Mouse (Mus musculus) midbrain, embryonic 15.5 days (tissue): ENCODE results near the gene Rbl2. TPM values are rescaled to one million over a fixed set of nuclear protein-coding genes. Genes with fewer than 3 reads are reported as not detected.

Experiments used
- ATAC-seq: fragments of 200-750 bp; cut with Nextera tagmentation; replicated peaks from 2 replicates; pipeline ENCODE4 v1.8.0; 2017; ENCODE audit warnings: moderate TSS enrichment
- H3K27ac ChIP-seq: fragments of 300-500 bp; sonication (generic); 2 replicates; pipeline ENCODE4 v1.5.1; 2015; ENCODE audit warnings: mild to moderate bottlenecking, inconsistent platforms
- H3K27me3 ChIP-seq: fragments of 300-500 bp; sonication (generic); replicated peaks from 2 replicates; pipeline ENCODE4 v1.6.1; 2015; ENCODE audit warnings: inconsistent platforms
- H3K36me3 ChIP-seq: fragments of 300-500 bp; sonication (generic); replicated peaks from 2 replicates; pipeline ENCODE4 v1.6.1; 2015; ENCODE audit warnings: inconsistent platforms
- H3K4me1 ChIP-seq: fragments of 300-500 bp; sonication (generic); 2 replicates; pipeline ENCODE4 v1.6.1; 2015; ENCODE audit warnings: inconsistent platforms
- H3K4me2 ChIP-seq: fragments of 300-500 bp; sonication (generic); 2 replicates; pipeline ENCODE4 v1.6.1; 2015; ENCODE audit warnings: inconsistent platforms, mild to moderate bottlenecking, moderate library complexity
- H3K4me3 ChIP-seq: fragments of 300-500 bp; sonication (generic); 2 replicates; pipeline ENCODE4 v1.5.1; 2015; ENCODE audit warnings: mild to moderate bottlenecking, inconsistent platforms
- H3K9ac ChIP-seq: fragments of 300-500 bp; sonication (generic); 2 replicates; pipeline ENCODE4 v1.6.1; 2015; ENCODE audit warnings: mild to moderate bottlenecking, inconsistent platforms
- H3K9me3 ChIP-seq: fragments of 300-500 bp; sonication (generic); 2 replicates; pipeline ENCODE4 v1.6.1; 2016; ENCODE audit warnings: inconsistent platforms
- WGBS: fragments of 180-500 bp; shearing (Covaris S2); methylation state at CpG from one replicate; pipeline ENCODE4 v1.1.7; 2015; ENCODE audit warnings: mixed read lengths; 5-methylcytosine and 5-hydroxymethylcytosine counted together
- polyA plus RNA-seq: library from polyadenylated mRNA; unstranded; fragments of >200 nt; fragmentation: Nextera tagmentation; extraction: Ambion mirVana; gene quantifications from 2 replicates; pipeline ENCODE4 v1.2.1, GENCODE M21; 2015

Rbl2 gene
- polyA plus RNA-seq, 1 experiment from 2014 or later, result 22.0 TPM

DNA sequence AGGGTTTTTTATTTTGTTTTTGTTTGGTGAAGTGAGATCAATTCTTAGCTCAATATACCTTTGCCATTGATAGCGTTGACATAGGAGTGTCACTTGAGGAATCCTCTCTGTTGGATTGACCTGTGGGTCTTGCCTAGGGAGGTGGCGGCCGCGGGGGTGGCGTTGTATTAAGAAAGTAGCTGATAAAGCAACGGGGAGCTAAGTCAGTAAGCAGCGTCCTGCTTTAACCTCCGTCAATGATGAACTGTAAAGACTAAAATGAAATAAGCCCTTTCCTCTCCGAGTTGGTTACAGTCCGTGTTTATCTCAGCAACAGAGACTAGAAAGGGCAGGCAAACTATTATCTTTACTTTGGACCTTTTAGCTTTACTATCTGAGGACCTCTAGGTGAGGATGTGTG lies 450 bp upstream of the Rbl2 start:
- Histone ChIP-seq H3K4me3 (peak overlapping the region; percentile 84), H3K4me2 (peak overlapping the region; percentile 68), H3K9ac (0 out of 2 replicates have a peak overlapping the region, but pooled peaks have one; percentile 66), H3K4me1 (peaks cover 22% of the 10 kb centered on the region), H3K27me3 (no peaks in the 10 kb centered on the region), H3K9me3 (no peaks in the 10 kb centered on the region), H3K36me3 (no peaks in the 10 kb centered on the region), H3K27ac (peak overlapping the region; percentile 84; the same call in 1 of the 2 replicates)
- ATAC-seq, result peak; percentile 15; the same call in 1 of the 2 replicates
- WGBS, result 9% methylated on average over 10 of the region's 10 CpGs

- peak overlapping the region; percentile 68 for H3K4me2 ChIP-seq
- peak overlapping the region; percentile 84 for H3K27ac ChIP-seq
- peak overlapping the region; percentile 66 for H3K9ac ChIP-seq
- no peaks in the 10 kb centered on the region for H3K9me3 ChIP-seq
- peak; percentile 86 for ATAC-seq
- WGBS, result under 1% methylated on average over 34 of the region's 34 CpGs
- peak overlapping the region; percentile 84 for H3K4me3 ChIP-seq
- H3K36me3 ChIP-seq, result no peaks in the 10 kb centered on the region
- H3K4me1 ChIP-seq, result peaks cover 22% of the 10 kb centered on the region
- no peaks in the 10 kb centered on the region for H3K27me3 ChIP-seq
Measured at GRCm38 (mm10) chr8:91070275-91070859, 510 bp downstream of the Rbl2 start.

GRCm38 (mm10) chr8:91077077-91077867 lies 7.4 kb downstream of the Rbl2 start:
- Histone ChIP-seq H3K4me1 (no peaks in the 10 kb centered on the region), H3K4me3 (no peak overlapping the region), H3K27ac (no peak overlapping the region), H3K9me3 (no peaks in the 10 kb centered on the region), H3K36me3 (peaks cover 5% of the 10 kb centered on the region; the same call in 1 of the 2 replicates), H3K27me3 (no peaks in the 10 kb centered on the region), H3K9ac (no peak overlapping the region), H3K4me2 (no peak overlapping the region)
- 94% methylated on average over 12 of the region's 12 CpGs for WGBS
- ATAC-seq, result no peak

GRCm38 (mm10) chr8:91079678-91080077 lies 9.8 kb downstream of the Rbl2 start:
- Histone ChIP-seq H3K9me3 (no peaks in the 10 kb centered on the region), H3K9ac (no peak overlapping the region), H3K4me2 (no peak overlapping the region), H3K27ac (no peak overlapping the region), H3K36me3 (peaks cover 5% of the 10 kb centered on the region; the same call in 1 of the 2 replicates), H3K4me1 (no peaks in the 10 kb centered on the region), H3K4me3 (no peak overlapping the region), H3K27me3 (no peaks in the 10 kb centered on the region)
- WGBS, result 89% methylated on average over 2 of the region's 2 CpGs
- no peak for ATAC-seq

DNA sequence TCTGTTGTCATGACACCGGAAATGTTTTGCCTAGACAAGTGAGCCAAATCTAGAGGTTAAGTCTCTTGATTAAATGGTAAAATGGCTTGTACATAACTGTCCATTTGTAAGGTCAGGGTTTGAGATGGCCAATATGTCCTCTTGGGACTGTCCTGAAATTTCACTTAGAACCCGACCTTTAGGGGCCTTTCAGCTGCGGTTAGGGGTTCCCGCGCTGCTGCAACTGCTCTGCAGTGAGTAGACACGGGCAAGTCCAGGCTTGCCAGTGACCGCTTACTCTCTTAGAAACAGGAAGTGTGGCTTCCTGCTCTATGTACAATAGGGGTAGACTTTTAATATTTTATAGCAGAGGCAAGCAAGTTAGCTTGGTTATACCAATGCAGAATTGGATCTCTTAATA lies 12.1 kb downstream of the Rbl2 start:
- WGBS, result 87% methylated on average over 7 of the region's 7 CpGs
- H3K4me2 ChIP-seq, result no peak overlapping the region
- H3K4me1 ChIP-seq, result no peaks in the 10 kb centered on the region
- no peaks in the 10 kb centered on the region for H3K27me3 ChIP-seq
- no peak overlapping the region for H3K4me3 ChIP-seq
- no peaks in the 10 kb centered on the region for H3K9me3 ChIP-seq
- no peak overlapping the region for H3K9ac ChIP-seq
- no peak overlapping the region for H3K27ac ChIP-seq
- peaks cover 10% of the 10 kb centered on the region; the same call in 1 of the 2 replicates for H3K36me3 ChIP-seq
- no peak for ATAC-seq

GRCm38 (mm10) chr8:91082428-91082827 lies 12.6 kb downstream of the Rbl2 start:
- WGBS, result 93% methylated on average over 12 of the region's 12 CpGs
- Histone ChIP-seq H3K36me3 (peaks cover 7% of the 10 kb centered on the region; the same call in 1 of the 2 replicates), H3K27me3 (no peaks in the 10 kb centered on the region), H3K9ac (no peak overlapping the region), H3K9me3 (no peaks in the 10 kb centered on the region), H3K27ac (no peak overlapping the region), H3K4me1 (no peaks in the 10 kb centered on the region), H3K4me2 (no peak overlapping the region), H3K4me3 (no peak overlapping the region)
- ATAC-seq, result no peak

DNA sequence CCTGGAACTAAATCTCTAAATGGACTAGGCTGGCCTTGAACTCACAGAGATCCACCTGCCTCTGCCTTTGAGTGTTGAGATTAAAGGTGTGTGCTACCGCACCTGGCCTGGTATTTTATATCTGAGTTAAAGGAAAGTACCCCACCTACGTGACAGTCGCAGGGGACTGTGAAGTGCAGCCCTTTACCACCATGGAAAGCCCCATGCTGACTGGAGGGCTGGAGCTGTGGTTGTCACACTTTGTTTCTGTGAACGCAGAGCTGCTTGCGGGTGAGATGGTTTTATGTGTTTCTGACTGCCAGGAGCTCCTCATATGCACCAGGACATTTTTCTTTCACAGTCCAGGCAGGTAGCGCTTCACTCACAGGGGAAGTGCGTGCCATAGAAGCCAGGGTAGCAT lies 18.6 kb downstream of the Rbl2 start:
- H3K4me2 ChIP-seq, result no peak overlapping the region
- H3K9me3 ChIP-seq, result no peaks in the 10 kb centered on the region
- H3K27me3 ChIP-seq, result no peaks in the 10 kb centered on the region
- H3K36me3 ChIP-seq, result peaks cover 7% of the 10 kb centered on the region; the same call in 1 of the 2 replicates
- 93% methylated on average over 7 of the region's 7 CpGs for WGBS
- no peak overlapping the region for H3K9ac ChIP-seq
- no peak overlapping the region for H3K4me3 ChIP-seq
- H3K4me1 ChIP-seq, result no peaks in the 10 kb centered on the region
- ATAC-seq, result no peak
- H3K27ac ChIP-seq, result no peak overlapping the region

DNA sequence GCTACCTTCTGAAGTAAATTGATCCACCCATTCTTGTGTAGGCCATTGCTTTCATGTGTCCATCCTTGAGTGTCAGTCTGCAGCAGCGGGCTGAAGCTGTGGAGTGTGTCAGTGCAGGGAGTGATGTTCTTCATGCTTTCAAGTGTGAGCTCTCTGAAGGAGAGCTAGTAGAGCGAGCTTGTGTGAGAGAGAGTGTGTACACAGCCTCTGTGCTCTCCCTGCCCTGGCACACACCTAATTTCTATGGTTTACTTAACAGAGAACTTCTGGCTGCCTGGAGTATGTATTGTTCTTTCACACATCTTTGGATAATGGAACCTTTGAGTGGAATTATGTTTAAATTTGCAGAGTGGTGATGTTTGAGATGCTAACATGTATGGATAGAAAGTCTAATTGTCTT lies 19.7 kb downstream of the Rbl2 start:
- Histone ChIP-seq H3K4me3 (no peak overlapping the region), H3K27me3 (no peaks in the 10 kb centered on the region), H3K4me2 (no peak overlapping the region), H3K9ac (no peak overlapping the region), H3K4me1 (no peaks in the 10 kb centered on the region), H3K9me3 (no peaks in the 10 kb centered on the region), H3K36me3 (peaks cover 7% of the 10 kb centered on the region; the same call in 1 of the 2 replicates), H3K27ac (no peak overlapping the region)
- WGBS, result 89% methylated on average over 2 of the region's 2 CpGs
- ATAC-seq, result no peak

- 89% methylated on average over 5 of the region's 5 CpGs for WGBS
- ATAC-seq, result no peak
- peaks cover 19% of the 10 kb centered on the region; the same call in 1 of the 2 replicates for H3K36me3 ChIP-seq
Measured at GRCm38 (mm10) chr8:91094135-91094534, 24.3 kb downstream of the Rbl2 start.

GRCm38 (mm10) chr8:91098106-91098505 lies 28.2 kb downstream of the Rbl2 start:
- 89% methylated on average over 6 of the region's 6 CpGs for WGBS
- no peak for ATAC-seq

More at GRCm38 (mm10) chr8:91094135-91094534, 24.3 kb downstream of the Rbl2 start:
- no peaks in the 10 kb centered on the region for H3K9me3 ChIP-seq
- no peaks in the 10 kb centered on the region for H3K4me1 ChIP-seq
- no peak overlapping the region for H3K4me3 ChIP-seq
- H3K9ac ChIP-seq, result no peak overlapping the region
- no peaks in the 10 kb centered on the region for H3K27me3 ChIP-seq
- no peak overlapping the region for H3K27ac ChIP-seq
- H3K4me2 ChIP-seq, result no peak overlapping the region

DNA sequence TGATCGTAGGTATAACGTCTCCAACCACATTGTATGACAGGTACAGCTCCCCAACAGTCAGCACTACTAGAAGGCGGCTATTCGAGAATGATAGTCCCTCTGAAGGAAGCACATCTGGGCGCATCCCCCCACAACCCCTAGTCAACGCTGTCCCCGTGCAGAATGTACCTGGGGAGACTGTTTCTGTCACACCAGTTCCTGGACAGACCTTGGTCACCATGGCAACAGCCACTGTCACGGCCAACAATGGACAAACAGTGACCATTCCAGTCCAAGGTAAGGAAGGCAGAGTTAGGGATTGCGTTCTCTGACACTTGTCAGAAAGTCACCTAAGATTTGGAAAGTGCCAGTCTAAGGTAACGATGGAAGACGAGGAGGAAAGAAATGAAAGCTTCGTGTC lies 36.4 kb downstream of the Rbl2 start:
- ATAC-seq, result no peak
- Histone ChIP-seq H3K9ac (no peak overlapping the region), H3K4me1 (no peaks in the 10 kb centered on the region), H3K4me3 (no peak overlapping the region), H3K27ac (no peak overlapping the region), H3K4me2 (no peak overlapping the region), H3K27me3 (no peaks in the 10 kb centered on the region), H3K36me3 (peaks cover 16% of the 10 kb centered on the region), H3K9me3 (no peaks in the 10 kb centered on the region)
- 92% methylated on average over 12 of the region's 12 CpGs for WGBS

More at GRCm38 (mm10) chr8:91098106-91098505, 28.2 kb downstream of the Rbl2 start:
- Histone ChIP-seq H3K4me1 (no peaks in the 10 kb centered on the region), H3K27ac (no peak overlapping the region), H3K27me3 (no peaks in the 10 kb centered on the region), H3K9me3 (no peaks in the 10 kb centered on the region), H3K9ac (no peak overlapping the region), H3K4me3 (no peak overlapping the region), H3K36me3 (peaks cover 21% of the 10 kb centered on the region), H3K4me2 (no peak overlapping the region)

DNA sequence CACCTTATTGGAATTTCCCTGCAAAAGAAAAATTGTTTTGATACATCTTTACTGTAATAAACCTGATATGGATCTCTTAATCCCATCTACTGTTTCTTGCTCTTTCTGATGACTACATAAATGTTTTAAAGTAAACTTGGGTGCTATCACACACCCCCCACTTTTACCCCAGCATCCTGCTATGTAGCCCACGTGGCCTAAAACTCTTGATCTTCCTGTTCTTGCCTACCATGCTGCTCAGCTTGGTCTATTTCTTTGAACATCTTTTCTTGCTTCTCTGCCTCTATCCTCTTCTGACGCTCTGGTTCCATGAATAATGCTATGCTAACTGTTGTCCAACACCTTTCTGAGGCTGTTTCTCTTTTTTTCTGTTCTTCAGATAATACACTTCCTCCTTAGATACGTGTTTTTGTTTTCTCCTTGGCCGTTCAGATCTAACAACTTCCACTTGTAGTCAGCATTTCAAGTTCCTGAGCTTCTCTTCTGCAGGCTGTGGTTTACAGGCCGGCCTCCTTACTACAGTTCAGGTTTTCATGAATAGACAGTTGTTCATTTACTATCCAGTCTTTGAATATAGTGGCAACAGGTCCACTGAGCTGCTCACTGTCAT lies 42.1 kb downstream of the Rbl2 start:
- H3K9me3 ChIP-seq, result no peaks in the 10 kb centered on the region
- no peak for ATAC-seq
- no peak overlapping the region for H3K9ac ChIP-seq
- WGBS, result 89% methylated on average over 5 of the region's 5 CpGs
- no peak overlapping the region for H3K27ac ChIP-seq
- no peaks in the 10 kb centered on the region for H3K27me3 ChIP-seq
- H3K4me1 ChIP-seq, result no peaks in the 10 kb centered on the region
- no peak overlapping the region for H3K4me3 ChIP-seq
- no peak overlapping the region for H3K4me2 ChIP-seq
- H3K36me3 ChIP-seq, result peaks cover 7% of the 10 kb centered on the region; the same call in 1 of the 2 replicates
